Mouse (Mus musculus) heart, embryonic 10.5 days (tissue): ENCODE measurements around the gene Nop10. TPM values are rescaled to one million over a fixed set of nuclear protein-coding genes. Genes with fewer than 3 reads are reported as not detected.

ENCODE experiments used
- DNase-seq: peaks from one replicate; pipeline ENCODE4 v3.0.0-alpha.2; 2017; ENCODE audit warnings: low spot score
- H3K27ac ChIP-seq: fragments of 300-500 bp; sonication (generic); 2 replicates; pipeline ENCODE4 v1.5.1; 2016; ENCODE audit warnings: mild to moderate bottlenecking
- H3K27me3 ChIP-seq: fragments of 300-500 bp; sonication (generic); 2 replicates; pipeline ENCODE4 v1.6.1; 2016; ENCODE audit warnings: mild to moderate bottlenecking; ENCODE audit not compliant: poor library complexity, insufficient read depth, severe bottlenecking
- H3K36me3 ChIP-seq: fragments of 300-500 bp; sonication (generic); 2 replicates; pipeline ENCODE4 v1.6.1; 2016; ENCODE audit warnings: mild to moderate bottlenecking, moderate library complexity
- H3K4me1 ChIP-seq: fragments of 300-500 bp; sonication (generic); 2 replicates; pipeline ENCODE4 v1.6.1; 2016; ENCODE audit warnings: mild to moderate bottlenecking
- H3K4me3 ChIP-seq: fragments of 300-500 bp; sonication (generic); 2 replicates; pipeline ENCODE4 v1.5.1; 2016; ENCODE audit warnings: mild to moderate bottlenecking, moderate library complexity
- H3K9me3 ChIP-seq: fragments of 300-500 bp; sonication (generic); 2 replicates; pipeline ENCODE4 v1.6.1; 2016; ENCODE audit warnings: mild to moderate bottlenecking, moderate library complexity
- WGBS: fragments of 180-500 bp; shearing (Covaris S2); methylation state at CpG from one replicate; pipeline ENCODE4 v1.1.7; 2016; 5-methylcytosine and 5-hydroxymethylcytosine counted together
- polyA plus RNA-seq: library from polyadenylated mRNA; unstranded; fragments of >200 nt; fragmentation: Nextera tagmentation; extraction: Ambion mirVana; gene quantifications from 2 replicates; pipeline ENCODE4 v1.2.1, GENCODE M21; 2016

Gene Nop10
- polyA plus RNA-seq, 1 experiment from 2014 or later: 206 TPM

DNA sequence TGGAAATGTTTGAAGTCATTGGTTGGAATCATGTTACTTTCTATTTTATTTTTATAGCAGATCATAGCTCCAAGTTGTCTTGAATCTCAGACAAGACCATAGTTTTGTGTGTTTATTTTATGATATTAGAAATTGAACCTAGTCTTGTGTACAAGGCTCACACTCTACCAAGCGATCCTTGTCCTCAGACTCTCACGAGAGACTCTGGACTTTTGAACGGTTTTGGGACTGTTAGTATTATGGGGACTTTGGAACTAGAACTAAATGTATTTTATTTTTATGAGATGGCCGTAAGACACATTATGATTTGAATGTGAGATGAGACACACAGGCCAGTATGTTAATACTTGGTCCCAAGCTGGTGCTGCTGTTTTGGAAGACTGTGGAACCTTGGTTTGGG is 36.5 kb downstream of the Nop10 start:
- Histone ChIP-seq H3K27me3 (no peaks in the 10 kb centered on the region), H3K9me3 (no peaks in the 10 kb centered on the region), H3K4me1 (no peaks in the 10 kb centered on the region), H3K36me3 (no peaks in the 10 kb centered on the region), H3K4me3 (no peak overlapping the region), H3K27ac (no peak overlapping the region)
- no peak for DNase-seq
- WGBS: 88% methylated on average over 4 of the region's 4 CpGs

DNA sequence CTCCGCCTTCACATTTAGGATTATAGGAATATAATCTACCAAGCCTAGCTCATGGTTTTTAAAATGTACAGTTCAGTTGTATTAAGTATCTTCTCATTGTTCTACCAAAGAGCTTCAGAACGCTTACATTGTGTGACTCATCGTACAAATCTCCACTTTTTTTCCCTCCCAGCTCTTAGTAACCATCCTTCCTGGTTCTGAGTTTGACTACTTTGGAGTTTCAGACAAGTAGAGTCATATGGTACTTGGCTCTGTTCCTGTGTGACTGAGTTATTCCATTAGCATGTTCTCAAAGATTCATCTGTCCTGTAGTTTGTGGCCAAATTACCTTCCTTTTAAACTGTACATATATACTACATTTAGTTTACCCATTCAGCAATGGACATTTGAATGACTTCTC is 46.9 kb downstream of the Nop10 start:
- Histone ChIP-seq H3K27me3 (no peaks in the 10 kb centered on the region), H3K27ac (no peak overlapping the region), H3K4me3 (no peak overlapping the region), H3K9me3 (no peaks in the 10 kb centered on the region), H3K36me3 (no peaks in the 10 kb centered on the region), H3K4me1 (peaks cover 9% of the 10 kb centered on the region; the same call in 1 of the 2 replicates)
- WGBS: 79% methylated on average over 3 of the region's 3 CpGs
- DNase-seq: no peak

DNA sequence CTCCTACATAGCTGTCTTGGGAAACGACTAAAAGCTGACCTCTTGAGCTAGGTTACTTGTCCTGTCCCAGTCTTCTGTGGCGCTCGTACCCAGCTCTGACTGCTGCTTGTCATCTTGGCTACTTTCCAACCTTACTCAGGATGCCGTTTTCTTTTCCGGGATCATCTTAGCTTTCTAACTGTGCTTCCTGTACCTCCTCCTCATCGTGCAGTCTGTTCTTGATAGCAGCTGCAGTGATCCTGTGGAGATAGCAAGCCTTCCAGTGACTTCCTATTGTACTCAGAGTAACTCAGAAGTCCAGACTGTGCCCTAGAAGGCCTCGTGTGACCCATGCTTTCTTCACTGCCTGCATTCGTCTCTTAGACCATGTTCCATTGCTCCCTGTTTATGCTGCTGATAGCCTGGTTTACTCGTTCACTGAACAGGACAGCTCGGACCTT is 47.5 kb downstream of the Nop10 start:
- Histone ChIP-seq H3K27me3 (no peaks in the 10 kb centered on the region), H3K4me1 (peaks cover 9% of the 10 kb centered on the region; the same call in 1 of the 2 replicates), H3K27ac (no peak overlapping the region), H3K4me3 (no peak overlapping the region), H3K9me3 (no peaks in the 10 kb centered on the region), H3K36me3 (no peaks in the 10 kb centered on the region)
- no peak for DNase-seq
- 52% methylated on average over 10 of the region's 10 CpGs for WGBS

Other genes with a start within 250 kb of the Nop10 start
- not detected in 2 replicates for gene Olfr1310, start 249.2 kb upstream of the Nop10 start, polyA plus RNA-seq
- gene Olfr1311, start 237.5 kb upstream of the Nop10 start, polyA plus RNA-seq: not detected in 2 replicates
- gene Olfr1312, start 211.7 kb upstream of the Nop10 start, polyA plus RNA-seq: not detected in 2 replicates
- gene Olfr1313, start 184.1 kb upstream of the Nop10 start, polyA plus RNA-seq: not detected in 2 replicates
- gene Olfr1314, start 165.1 kb upstream of the Nop10 start, polyA plus RNA-seq: not detected in 2 replicates
- gene Olfr1315-ps1, start 146.5 kb upstream of the Nop10 start, polyA plus RNA-seq: not detected in 2 replicates
- gene Olfr1316, start 126.9 kb upstream of the Nop10 start, polyA plus RNA-seq: not detected in 2 replicates
- not detected in 2 replicates for gene Olfr1317, start 121.6 kb upstream of the Nop10 start, polyA plus RNA-seq
- gene Olfr1318, start 107.7 kb upstream of the Nop10 start, polyA plus RNA-seq: not detected in 2 replicates
- 22.0 and 23.0 TPM in 2 replicates for gene Lpcat4, start 22.5 kb upstream of the Nop10 start, polyA plus RNA-seq
- 0.04 and 0.07 TPM in 2 replicates for gene Nutm1, start 2.6 kb upstream of the Nop10 start, polyA plus RNA-seq
- gene Slc12a6, start 3.9 kb downstream of the Nop10 start, polyA plus RNA-seq: 9.5 and 10.4 TPM in 2 replicates
- gene Gm21985, start 4.4 kb downstream of the Nop10 start, polyA plus RNA-seq: not detected in 2 replicates
- 114 and 134 TPM in 2 replicates for gene Emc4, start 106.1 kb downstream of the Nop10 start, polyA plus RNA-seq
- 27.4 and 36.6 TPM in 2 replicates for gene Katnbl1, start 117.3 kb downstream of the Nop10 start, polyA plus RNA-seq
- 16.1 and 18.5 TPM in 2 replicates for gene Emc7, start 193.1 kb downstream of the Nop10 start, polyA plus RNA-seq
- gene Chrm5, start 218.8 kb downstream of the Nop10 start, polyA plus RNA-seq: not detected in 2 replicates
- gene Aven, start 231.0 kb downstream of the Nop10 start, polyA plus RNA-seq: 6.5 and 12.5 TPM in 2 replicates